Mouse (Mus musculus) cerebellum, adult 11-12 months (tissue): ENCODE measurements at regions not wholly inside any gene's neighbourhood (a gene's known extent, or its start where the extent isn't known, plus 50 kb on each side); places are given as distances from the start of the nearest gene placed in this dataset.
"Not testable (repeated sequence)": the region's sequence is repeated elsewhere in the genome, so short reads cannot be mapped to it uniquely, and the experiment has no call there.

Experiments
- DNase-seq: peaks from one replicate; pipeline ENCODE4 v3.0.0; 2022

DNA sequence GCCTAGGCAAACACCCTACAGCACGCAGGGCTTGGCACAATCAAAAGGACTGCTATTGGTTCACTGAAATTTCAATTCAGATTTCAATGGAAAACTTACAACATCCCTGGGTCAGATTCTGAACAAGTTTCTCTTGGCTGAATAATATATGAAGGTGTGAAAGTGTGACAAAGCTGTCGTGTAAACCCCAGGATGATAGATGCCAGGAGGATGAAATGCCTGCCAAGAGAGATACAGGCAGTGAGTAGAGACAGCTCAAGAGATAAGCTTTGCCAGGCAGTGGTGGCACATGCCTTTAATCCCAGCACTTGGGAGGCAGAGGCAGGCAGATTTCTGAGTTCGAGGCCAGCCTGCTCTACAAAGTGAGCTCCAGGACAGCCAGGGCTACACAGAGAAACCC is 159.7 kb upstream of the Oprm1 start:
- not testable (repeated sequence) for DNase-seq

DNA sequence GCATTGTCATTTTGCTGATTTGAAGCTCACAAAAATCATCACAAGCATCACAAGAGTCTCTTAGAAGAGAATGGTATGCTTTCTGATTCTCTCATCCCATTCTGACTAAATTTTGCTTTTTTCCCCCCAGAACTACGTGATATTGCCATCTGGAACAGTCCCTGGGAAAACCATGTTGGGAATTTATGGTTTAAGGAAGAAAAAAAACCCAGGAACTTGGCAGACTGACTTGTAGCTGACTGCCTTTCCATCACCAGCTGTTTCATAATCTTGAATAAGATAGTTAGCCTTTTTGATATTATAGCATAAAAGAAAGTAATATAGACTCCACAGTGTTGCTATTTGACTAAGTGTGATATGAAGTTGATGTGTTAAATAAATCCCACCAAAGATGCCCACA is 110.7 kb upstream of the Oprm1 start:
- DNase-seq = no peak

DNA sequence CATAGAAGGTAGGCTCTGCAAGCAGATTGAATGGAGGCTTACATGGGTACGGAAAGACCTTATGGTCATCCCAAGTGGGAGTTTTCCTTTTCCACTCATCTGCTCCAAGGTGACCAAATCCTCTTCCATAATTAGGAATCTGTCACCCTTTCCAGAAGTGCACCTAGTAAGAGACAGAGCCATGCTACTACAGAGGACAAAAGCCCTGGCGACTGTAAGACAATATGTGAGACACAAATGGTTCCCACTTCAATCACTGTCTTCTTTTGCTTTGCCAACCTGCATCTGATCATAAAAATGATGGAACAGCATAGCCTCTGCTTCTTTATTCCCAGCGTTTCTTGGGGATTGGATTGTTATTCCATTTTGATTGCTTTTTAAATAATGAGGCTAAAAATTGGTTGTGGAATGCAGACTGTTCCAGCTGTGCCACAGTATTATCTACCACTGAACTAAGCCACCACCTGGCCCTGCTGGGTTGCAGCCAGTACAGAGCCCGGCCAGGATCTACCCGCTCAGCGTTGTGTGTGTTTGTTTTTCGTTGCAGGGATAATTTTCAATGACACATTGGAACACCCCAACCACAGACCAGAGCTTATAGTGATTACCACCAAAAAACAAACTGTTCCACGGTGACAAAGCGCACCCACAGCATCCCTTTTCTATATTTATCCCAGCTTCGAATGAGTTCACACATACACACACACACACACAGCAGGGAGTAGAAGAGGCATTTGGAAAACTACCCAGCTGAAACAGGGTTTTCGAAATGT is 72.8 kb upstream of the Oprm1 start:
- no peak for DNase-seq

GRCm38 (mm10) chr10:6686081-6686474 is 72.2 kb upstream of the Oprm1 start:
- no peak for DNase-seq
